Mouse (Mus musculus) liver, adult (tissue): Measurements from ENCODE around the gene Syt16.

Experiments used
- GATA4 ChIP-seq: IDR thresholded peaks from 2 replicates; pipeline ENCODE4 v1.6.1; 2014; ENCODE audit warnings: mild to moderate bottlenecking, low read length; ENCODE audit not compliant: insufficient replicate concordance

The Syt16 gene

GRCm38 (mm10) chr12:74284685-74285054 lies 287.2 kb downstream of the Syt16 start:
- no peak for TF ChIP-seq GATA4

- no peak for TF ChIP-seq GATA4
Measured at GRCm38 (mm10) chr12:74290983-74291382, 293.5 kb downstream of the Syt16 start.

GRCm38 (mm10) chr12:74293624-74294023 lies 296.2 kb downstream of the Syt16 start:
- TF ChIP-seq GATA4, result no peak

GRCm38 (mm10) chr12:74296374-74296773 lies 298.9 kb downstream of the Syt16 start:
- TF ChIP-seq GATA4, result no peak

- TF ChIP-seq GATA4, result no peak
Measured at GRCm38 (mm10) chr12:74301559-74301958, 304.1 kb downstream of the Syt16 start.

GRCm38 (mm10) chr12:74303418-74304294 lies 306.2 kb downstream of the Syt16 start:
- TF ChIP-seq GATA4, result no peak

GRCm38 (mm10) chr12:74312611-74313010 lies 315.1 kb downstream of the Syt16 start:
- no peak for TF ChIP-seq GATA4

- no peak for TF ChIP-seq GATA4
Measured at GRCm38 (mm10) chr12:74315221-74315620, 317.8 kb downstream of the Syt16 start.

- TF ChIP-seq GATA4, result no peak
Measured at GRCm38 (mm10) chr12:74316344-74316973, 319.0 kb downstream of the Syt16 start, which contains the start of gene Gm11042. Gene Gm11042, minus strand, starts transcription at chr12:74316394.

GRCm38 (mm10) chr12:74316989-74317759 lies 319.7 kb downstream of the Syt16 start:
- no peak for TF ChIP-seq GATA4

GRCm38 (mm10) chr12:74320318-74320717 lies 322.9 kb downstream of the Syt16 start:
- no peak for TF ChIP-seq GATA4

GRCm38 (mm10) chr12:74321981-74322380 lies 324.5 kb downstream of the Syt16 start:
- TF ChIP-seq GATA4, result no peak
